In genomic region chr4:82443003-82443402, GRCm38 (mm10) we compare ENCODE assay signal across 21 mouse cellular contexts.
DNase-seq lines count a peak whose midpoint lies in the region; ATAC-seq and TF ChIP-seq lines count a peak whose summit lies in the region.
"Had no signal": no experiment of that assay in that cellular context is flagged by ENCODE, and none has a peak within 500 bp of the region (broad histone marks: within the 10 kb centered on the region; RNA-seq: fewer than 3 reads in every experiment).

No protein-coding gene starts in this region.

- no peak overlapping the region for H3K4me2 ChIP-seq in heart, postnatal 0 days (ENCODE audit: low read depth, low read length)
- H3K4me2 ChIP-seq in stomach, embryonic 15.5 days = no peak overlapping the region
- no peak overlapping the region for H3K4me2 ChIP-seq in stomach, postnatal 0 days (replicated peaks; ENCODE audit: low read depth)
- H3K4me2 ChIP-seq: forebrain, embryonic 13.5 days; hindbrain, embryonic 13.5 days had no signal

- no peak overlapping the region for H3K9ac ChIP-seq in heart, postnatal 0 days (replicated peaks; ENCODE audit: low read depth, low read length)
- H3K9ac ChIP-seq in stomach, embryonic 15.5 days = no peak overlapping the region
- no peak overlapping the region for H3K9ac ChIP-seq in stomach, postnatal 0 days (ENCODE audit: low read length)
- H3K9ac ChIP-seq: forebrain, embryonic 13.5 days; hindbrain, embryonic 13.5 days; liver, embryonic 14.5 days had no signal

- 0 out of 2 replicates have a peak overlapping the region, but pooled peaks have one; percentile 39 for H3K27ac ChIP-seq in heart, postnatal 0 days (ENCODE audit: low read depth)
- peak overlapping the region; percentile 24; the same call in 1 of the 2 replicates for H3K27ac ChIP-seq in layer of hippocampus, adult 2 months
- 0 out of 2 replicates have a peak overlapping the region, but pooled peaks have one; percentile 6 for H3K27ac ChIP-seq in stomach, embryonic 15.5 days
- no peak overlapping the region for H3K27ac ChIP-seq in stomach, postnatal 0 days (replicated peaks)
- H3K27ac ChIP-seq: forebrain, embryonic 13.5 days; hindbrain, embryonic 13.5 days; liver, embryonic 14.5 days; macrophage; midbrain, embryonic 10.5 days had no signal

- no peaks in the 10 kb centered on the region for H3K9me3 ChIP-seq in heart, postnatal 0 days (replicated peaks; ENCODE audit: control insufficient read depth, low read length)
- H3K9me3 ChIP-seq in stomach, embryonic 15.5 days = no peaks in the 10 kb centered on the region
- H3K9me3 ChIP-seq in stomach, postnatal 0 days (ENCODE audit: control insufficient read depth, low read length) = no peaks in the 10 kb centered on the region
- H3K9me3 ChIP-seq: forebrain, embryonic 13.5 days; hindbrain, embryonic 13.5 days; midbrain, embryonic 10.5 days had no signal

- ATAC-seq in frontal cortex, adult (ENCODE audit: low TSS enrichment) = peak; percentile 18
- ATAC-seq in heart, postnatal 0 days (ENCODE audit: insufficient read depth, low read depth) = no peak
- no peak for ATAC-seq in stomach, embryonic 15.5 days (ENCODE audit: insufficient read depth, low FRiP score, low read depth)
- ATAC-seq in stomach, postnatal 0 days (ENCODE audit: low FRiP score, low TSS enrichment) = no peak
- ATAC-seq: forebrain, embryonic 13.5 days; inflammation-experienced regulatory T-cells, adult 6 months; Patski had no signal

- no peak for TF ChIP-seq EP300 in heart, postnatal 0 days (IDR thresholded peaks at IDR 0.05; ENCODE audit: low read depth)
- TF ChIP-seq EP300 in stomach, postnatal 0 days (optimal IDR thresholded peaks at IDR 0.05) = no peak

- no peak for DNase-seq in frontal cortex, postnatal 36 days (ENCODE audit: low spot score in 2 of 2)
- DNase-seq in heart, postnatal 0 days (ENCODE audit: low spot score) = no peak
- DNase-seq in heart, postnatal 10 days = no peak
- DNase-seq in layer of hippocampus, adult 2 months (ENCODE audit: low spot score in 2 of 2) = no peak
- no peak for DNase-seq in layer of hippocampus, adult 9-10 months (ENCODE audit: low spot score)
- DNase-seq in stomach, postnatal 0 days (ENCODE audit: low spot score) = no peak
- DNase-seq: adrenal gland, adult 8-10 months; cerebellum, adult 9-10 months; gastrocnemius, postnatal 36 days; right cerebral cortex, adult 18-20 months; thymus, postnatal 4 days had no signal

- intact Hi-C loops in heart, postnatal 10 days (cut with DNase I) = loop anchor here (2.0 kb wide), 1 partner anchor 62 kb away; no protein-coding TSS in a partner anchor

- WGBS in heart, postnatal 0 days = 55% methylated on average over 5 of the region's 5 CpGs
- 50% methylated on average over 5 of the region's 5 CpGs for WGBS in stomach, embryonic 15.5 days
- WGBS in stomach, postnatal 0 days = 59% methylated on average over 5 of the region's 5 CpGs

- H3K4me1 ChIP-seq in heart, postnatal 0 days (ENCODE audit: control insufficient read depth, insufficient read depth) = peaks cover 73% of the 10 kb centered on the region
- H3K4me1 ChIP-seq in stomach, embryonic 15.5 days = peaks cover 40% of the 10 kb centered on the region
- peaks cover 16% of the 10 kb centered on the region; the same call in 1 of the 2 replicates for H3K4me1 ChIP-seq in stomach, postnatal 0 days (replicated peaks; ENCODE audit: control insufficient read depth, insufficient read depth)

- H3K4me3 ChIP-seq in heart, postnatal 0 days (ENCODE audit: low read depth, low read length) = no peak overlapping the region
- H3K4me3 ChIP-seq in layer of hippocampus, adult 2 months = no peak overlapping the region
- no peak overlapping the region for H3K4me3 ChIP-seq in stomach, embryonic 15.5 days (replicated peaks)
- H3K4me3 ChIP-seq in stomach, postnatal 0 days (ENCODE audit: low read depth, low read length) = no peak overlapping the region
- H3K4me3 ChIP-seq: erythroblast, embryonic 14.5 days; forebrain, embryonic 13.5 days; hindbrain, embryonic 13.5 days; midbrain, embryonic 10.5 days had no signal

- H3K27me3 ChIP-seq in heart, postnatal 0 days (ENCODE audit: control insufficient read depth, insufficient read depth, low read length) = no peaks in the 10 kb centered on the region
- H3K27me3 ChIP-seq in stomach, embryonic 15.5 days (replicated peaks) = no peaks in the 10 kb centered on the region
- H3K27me3 ChIP-seq in stomach, postnatal 0 days (ENCODE audit: control insufficient read depth, insufficient read depth, low read length) = no peaks in the 10 kb centered on the region
- H3K27me3 ChIP-seq: forebrain, embryonic 13.5 days; hindbrain, embryonic 13.5 days; Patski had no signal

- H3K36me3 ChIP-seq in heart, postnatal 0 days (replicated peaks; ENCODE audit: control insufficient read depth, insufficient read depth, low read length) = no peaks in the 10 kb centered on the region
- no peaks in the 10 kb centered on the region for H3K36me3 ChIP-seq in stomach, embryonic 15.5 days
- peaks cover 2% of the 10 kb centered on the region; the same call in 1 of the 2 replicates for H3K36me3 ChIP-seq in stomach, postnatal 0 days (ENCODE audit: control insufficient read depth, insufficient read depth, low read length)
- H3K36me3 ChIP-seq: hindbrain, embryonic 13.5 days; midbrain, embryonic 10.5 days had no signal

- TF ChIP-seq CTCF in heart, postnatal 0 days (IDR thresholded peaks at IDR 0.05; ENCODE audit: low read depth) = no peak
- no peak for TF ChIP-seq CTCF in layer of hippocampus, adult 2 months (conservative IDR thresholded peaks at IDR 0.05)
- TF ChIP-seq CTCF in stomach, postnatal 0 days (IDR thresholded peaks at IDR 0.05; ENCODE audit: low read depth) = no peak
